Mouse (Mus musculus): ENCODE results near the gene Nalcn. TPM values are rescaled to one million over a fixed set of nuclear protein-coding genes. Genes with fewer than 3 reads are reported as not detected.
"Not testable (repeated sequence)": the region's sequence is repeated elsewhere in the genome, so short reads cannot be mapped to it uniquely, and the experiment has no call there.

Nalcn gene
- polyA plus RNA-seq (2017; shearing (Covaris generic)), result not detected

- ATAC-seq, result no peak
Measured at GRCm38 (mm10) chr14:123626501-123627179, at the start of gene Nalcn. Gene Nalcn, minus strand, starts transcription at chr14:123627144.

GRCm38 (mm10) chr14:123671076-123671475 is 44.1 kb upstream of the Nalcn start:
- ATAC-seq, result not testable (repeated sequence)

GRCm38 (mm10) chr14:123664451-123664850 is 37.5 kb upstream of the Nalcn start:
- no peak for ATAC-seq

DNA sequence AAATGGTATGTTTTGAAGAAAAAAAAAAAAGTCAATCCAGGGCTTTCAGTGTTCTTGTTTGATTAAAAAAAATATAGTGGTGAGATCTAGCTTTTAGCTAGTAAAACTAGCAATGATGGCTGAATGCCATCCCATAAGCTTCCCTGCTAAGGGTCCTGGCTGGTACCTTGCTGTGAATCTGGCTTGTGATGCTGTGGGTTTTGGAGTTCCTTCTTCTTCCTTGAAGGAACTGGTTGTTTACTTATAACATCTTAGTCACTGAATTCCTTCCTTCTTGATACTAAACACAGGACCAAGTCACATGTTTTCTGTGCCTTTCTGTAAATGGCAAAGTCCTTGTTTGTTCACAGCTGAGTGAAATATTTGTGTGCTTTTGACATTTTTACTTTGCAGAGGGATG is 36.3 kb upstream of the Nalcn start:
- ATAC-seq, result no peak

GRCm38 (mm10) chr14:123662386-123662785 is 35.4 kb upstream of the Nalcn start:
- ATAC-seq, result no peak

GRCm38 (mm10) chr14:123661091-123661491 is 34.1 kb upstream of the Nalcn start:
- ATAC-seq, result no peak

DNA sequence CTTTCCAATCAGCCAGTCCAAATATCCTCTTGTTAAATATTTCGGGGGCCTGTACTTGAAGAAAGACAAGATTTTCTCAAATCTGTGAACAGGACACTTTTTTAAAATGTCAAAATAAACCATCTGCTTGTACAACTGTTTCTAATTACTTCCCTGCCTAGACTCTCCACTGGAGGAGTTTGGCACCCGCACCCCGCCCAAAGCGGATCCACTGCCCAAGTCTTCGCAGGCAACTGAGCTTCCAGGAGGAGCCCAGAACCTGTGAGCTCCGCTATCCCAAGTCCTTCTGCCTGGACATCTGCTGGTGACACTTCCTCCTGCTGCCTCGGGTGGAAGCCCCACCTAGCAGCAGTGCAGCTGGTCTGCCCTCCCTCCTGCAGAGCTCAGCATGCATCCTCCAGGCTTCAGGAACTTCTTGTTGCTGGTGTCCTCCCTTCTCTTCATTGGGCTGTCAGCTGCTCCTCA is 33.0 kb upstream of the Nalcn start, which contains the start of gene Itgbl1:
TSS of gene Itgbl1 (plus strand) at position 51 of the 465 bp plus-strand sequence.
- no peak for ATAC-seq

- no peak for ATAC-seq
Measured at GRCm38 (mm10) chr14:123627180-123627562, 227 bp upstream of the Nalcn start.

DNA sequence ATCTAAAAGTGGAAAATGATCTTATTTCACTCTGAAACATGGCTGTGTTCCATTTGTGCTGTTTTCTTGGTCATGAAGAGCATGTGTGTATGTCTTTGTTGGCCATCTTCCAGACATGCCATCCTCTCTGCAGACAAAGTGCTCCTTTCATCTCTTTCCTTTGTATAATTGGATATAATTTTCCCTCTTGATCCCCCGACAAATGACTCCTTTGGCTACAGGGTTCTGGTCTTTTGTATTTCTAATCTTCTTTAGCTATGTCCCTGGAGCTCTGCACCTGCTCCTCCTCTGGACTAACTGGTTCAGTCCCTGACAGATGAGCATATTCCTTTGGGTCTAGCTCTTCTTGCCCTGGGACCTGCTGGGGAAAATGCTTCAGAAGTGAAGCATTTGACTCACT is 4.0 kb downstream of the Nalcn start:
- no peak for ATAC-seq

GRCm38 (mm10) chr14:123595265-123595664 is 31.7 kb downstream of the Nalcn start:
- ATAC-seq, result no peak

- ATAC-seq, result no peak
Measured at GRCm38 (mm10) chr14:123587412-123587811, 39.5 kb downstream of the Nalcn start.

DNA sequence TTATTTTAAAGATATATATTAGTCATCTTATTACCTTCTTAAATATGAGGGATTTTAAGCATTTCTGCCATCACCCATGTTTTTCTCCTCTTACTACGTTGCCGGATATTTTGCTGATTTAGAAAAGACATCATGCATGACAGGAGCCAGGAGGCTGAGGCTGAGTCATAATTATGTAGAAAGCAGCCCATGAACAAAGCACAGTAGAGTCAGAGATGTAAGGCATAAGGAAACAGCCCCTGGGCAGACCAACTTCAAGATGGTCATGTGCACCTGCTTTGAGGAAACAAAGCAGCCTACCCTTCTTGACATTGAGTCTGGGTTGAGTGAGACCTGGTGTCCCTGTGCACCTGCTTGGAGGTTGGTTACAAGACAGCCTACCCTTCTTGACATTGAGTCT is 44.5 kb downstream of the Nalcn start:
- no peak for ATAC-seq

DNA sequence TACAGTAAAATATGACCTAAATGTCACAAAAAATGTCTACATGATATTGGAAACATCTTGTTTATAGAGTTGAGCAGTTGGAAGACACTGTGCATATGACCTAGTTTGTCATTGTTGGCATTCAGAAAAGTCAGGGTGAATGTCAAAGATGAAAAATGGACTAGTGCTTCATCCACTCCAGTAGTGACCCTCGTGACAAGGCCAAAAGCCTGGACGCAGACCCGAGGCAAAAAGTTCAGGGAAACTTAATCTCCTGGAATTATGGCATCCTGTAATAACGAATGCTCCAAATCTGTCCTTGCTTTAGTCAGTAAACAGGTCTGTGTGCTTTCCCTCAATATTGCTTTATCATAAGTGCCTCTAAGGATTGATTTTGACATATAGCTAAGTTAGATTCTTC is 51.6 kb downstream of the Nalcn start:
- ATAC-seq, result no peak

- ATAC-seq, result no peak
Measured at GRCm38 (mm10) chr14:123574936-123575335, 52.0 kb downstream of the Nalcn start.

- ATAC-seq, result no peak
Measured at GRCm38 (mm10) chr14:123566599-123566998, 60.3 kb downstream of the Nalcn start.

GRCm38 (mm10) chr14:123555533-123555932 is 71.4 kb downstream of the Nalcn start:
- no peak for ATAC-seq

DNA sequence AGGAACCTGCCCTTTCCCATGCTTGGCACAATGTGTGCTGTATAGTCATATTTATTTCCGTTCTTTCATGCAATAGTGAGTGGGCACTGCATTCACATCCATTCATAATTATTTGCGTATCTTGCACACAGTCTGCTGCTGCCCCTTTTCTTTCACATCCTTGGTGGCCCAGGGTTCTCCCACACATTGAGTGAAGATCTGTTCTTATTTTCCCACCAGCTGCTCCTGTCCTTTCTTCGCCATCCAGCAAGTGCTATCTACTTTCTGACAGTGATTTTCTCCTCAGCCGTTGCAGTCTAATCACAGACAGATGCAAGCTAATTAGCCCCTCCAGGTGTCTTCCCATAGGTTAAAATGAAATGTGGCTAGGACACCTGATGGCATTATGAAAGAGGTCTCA is 72.0 kb downstream of the Nalcn start:
- ATAC-seq, result no peak

GRCm38 (mm10) chr14:123542362-123542761 is 84.6 kb downstream of the Nalcn start:
- ATAC-seq, result no peak

GRCm38 (mm10) chr14:123535636-123536035 is 91.3 kb downstream of the Nalcn start:
- ATAC-seq, result no peak

- ATAC-seq, result no peak
Measured at GRCm38 (mm10) chr14:123533000-123533399, 93.9 kb downstream of the Nalcn start.

DNA sequence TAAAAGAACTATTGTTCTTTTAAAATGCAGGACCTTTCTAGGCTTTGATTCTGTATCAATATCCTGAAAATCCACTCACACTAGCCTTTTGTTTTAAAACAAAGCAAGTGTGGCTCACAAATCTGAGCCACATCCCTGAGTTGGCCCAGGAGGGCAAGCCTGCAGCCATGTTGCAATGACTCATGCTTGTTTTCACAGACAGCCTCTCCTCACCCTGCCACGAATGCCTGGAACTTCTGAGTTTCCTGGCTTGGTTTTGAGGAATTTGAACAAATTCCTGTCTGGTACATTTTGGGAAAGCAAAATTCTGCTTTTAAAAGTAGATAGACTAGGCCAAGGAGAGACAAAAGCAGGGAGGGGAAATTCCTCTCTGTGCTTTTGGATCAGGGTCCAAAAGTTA is 95.7 kb downstream of the Nalcn start:
- ATAC-seq, result no peak

DNA sequence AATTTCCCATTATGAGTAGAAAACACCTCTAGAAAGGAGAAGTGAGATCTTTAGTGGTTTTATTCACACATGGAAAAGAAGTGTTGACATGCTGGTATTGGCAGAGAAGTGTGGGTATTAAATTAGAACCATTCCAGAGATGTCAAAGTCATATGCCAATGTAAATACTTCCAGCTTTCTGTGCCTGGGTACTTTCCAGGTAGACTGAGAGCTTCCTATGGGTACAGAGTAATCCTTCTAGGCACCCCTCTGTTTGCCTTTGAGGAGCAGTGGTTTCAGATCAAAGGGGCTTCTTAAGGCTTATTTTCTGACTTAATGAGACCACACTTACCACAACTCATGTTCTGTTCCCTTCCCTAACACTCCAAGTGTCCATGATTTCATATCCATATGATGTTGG is 97.8 kb downstream of the Nalcn start:
- no peak for ATAC-seq

GRCm38 (mm10) chr14:123513376-123514141 is 113.4 kb downstream of the Nalcn start:
- no peak for ATAC-seq

DNA sequence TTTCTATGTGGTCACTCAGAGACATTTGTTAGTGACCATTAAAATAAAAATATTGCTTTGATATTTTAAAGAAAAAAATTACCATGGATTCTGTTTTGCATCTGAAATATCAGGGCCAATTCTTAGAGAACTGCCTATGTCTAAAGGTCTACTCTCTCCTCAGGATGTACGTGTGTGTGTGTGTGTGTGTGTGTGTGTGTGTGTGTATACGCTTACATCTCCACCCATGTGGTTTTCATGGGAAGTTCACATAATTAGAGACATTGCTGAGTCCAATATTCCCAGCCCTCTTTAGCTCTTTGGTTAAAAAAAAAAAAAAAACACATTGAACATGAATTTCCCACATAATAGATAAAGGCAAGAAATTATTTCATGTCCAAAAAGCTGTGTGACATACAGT is 114.0 kb downstream of the Nalcn start:
- ATAC-seq, result no peak

Measured in CD4-positive, CD25-positive, alpha-beta regulatory T cell, adult 4 months (primary cell).